9 mouse cellular contexts compared by ENCODE assay signal in genomic region chr2:79367451-79368450, GRCm38 (mm10).
A peak's percentile ranks its signal among the peaks of the same experiment; 100 is the strongest.
DNase-seq lines count a peak whose midpoint lies in the region; ATAC-seq and TF ChIP-seq lines count a peak whose summit lies in the region.
"Had no signal": no experiment of that assay in that cellular context is flagged by ENCODE, and none has a peak within 500 bp of the region (broad histone marks: within the 10 kb centered on the region; RNA-seq: fewer than 3 reads in every experiment).

No protein-coding gene starts in this region.

- no peak overlapping the region for H3K27ac ChIP-seq in gastrocnemius, adult 2 months
- H3K27ac ChIP-seq in thymus, adult 2 months (ENCODE audit: control insufficient read depth, insufficient read depth, low read length), result no peak overlapping the region
- H3K27ac ChIP-seq in forebrain, embryonic 15.5 days (replicated peaks), result no peak overlapping the region
- no peak overlapping the region for H3K27ac ChIP-seq in stomach, postnatal 0 days (replicated peaks)

- intact Hi-C loops in gastrocnemius, adult 2 months (cut with DNase I), result no loop called here
- intact Hi-C loops in gastrocnemius, postnatal 36 days (cut with DNase I), result no loop called here

- peak; percentile 66; the same call in 1 of the 2 replicates for ATAC-seq in forebrain, embryonic 15.5 days (replicated peaks)
- no peak for ATAC-seq in stomach, postnatal 0 days (ENCODE audit: low FRiP score, low TSS enrichment)

- H3K36me3 ChIP-seq in thymus, adult 2 months (ENCODE audit: control insufficient read depth, insufficient read depth, low read length), result no peaks in the 10 kb centered on the region
- H3K36me3 ChIP-seq in forebrain, embryonic 15.5 days, result no peaks in the 10 kb centered on the region
- no peaks in the 10 kb centered on the region for H3K36me3 ChIP-seq in stomach, postnatal 0 days (ENCODE audit: control insufficient read depth, insufficient read depth, low read length)

- H3K4me2 ChIP-seq in forebrain, embryonic 15.5 days (replicated peaks), result no peak overlapping the region
- H3K4me2 ChIP-seq in stomach, postnatal 0 days (replicated peaks; ENCODE audit: low read depth), result no peak overlapping the region

- H3K4me1 ChIP-seq in thymus, adult 2 months (replicated peaks; ENCODE audit: control insufficient read depth, insufficient read depth, low read length), result peaks cover 7% of the 10 kb centered on the region
- H3K4me1 ChIP-seq in forebrain, embryonic 15.5 days, result no peaks in the 10 kb centered on the region
- H3K4me1 ChIP-seq in stomach, postnatal 0 days (replicated peaks; ENCODE audit: control insufficient read depth, insufficient read depth), result no peaks in the 10 kb centered on the region

- H3K4me3 ChIP-seq in gastrocnemius, adult 2 months, result no peak overlapping the region
- H3K4me3 ChIP-seq in thymus, adult 2 months (ENCODE audit: control insufficient read depth, insufficient read depth, low read length), result no peak overlapping the region
- H3K4me3 ChIP-seq in forebrain, embryonic 15.5 days, result no peak overlapping the region
- no peak overlapping the region for H3K4me3 ChIP-seq in stomach, postnatal 0 days (ENCODE audit: low read depth, low read length)

- TF ChIP-seq CTCF in gastrocnemius, adult 2 months (IDR thresholded peaks at IDR 0.05), result peak; percentile 36
- TF ChIP-seq CTCF in thymus, adult 2 months (IDR thresholded peaks at IDR 0.05; ENCODE audit: borderline replicate concordance, control insufficient read depth, extremely low read depth, insufficient read depth, low read length, poor library complexity), result no peak
- TF ChIP-seq CTCF in stomach, postnatal 0 days (IDR thresholded peaks at IDR 0.05; ENCODE audit: low read depth), result peak; percentile 54

- WGBS in thymus, adult 2 months, result 79% methylated on average over 18 of the region's 18 CpGs
- WGBS in forebrain, embryonic 15.5 days, result 65% methylated on average over 18 of the region's 18 CpGs
- 75% methylated on average over 18 of the region's 18 CpGs for WGBS in stomach, postnatal 0 days

- no peaks in the 10 kb centered on the region for H3K9me3 ChIP-seq in forebrain, embryonic 15.5 days
- H3K9me3 ChIP-seq in stomach, postnatal 0 days (ENCODE audit: control insufficient read depth, low read length), result no peaks in the 10 kb centered on the region

- no peak for TF ChIP-seq EP300 in stomach, postnatal 0 days (optimal IDR thresholded peaks at IDR 0.05)

- no peak for DNase-seq in gastrocnemius, adult 2 months
- no peak for DNase-seq in gastrocnemius, adult 8-10 months (ENCODE audit: low spot score in 2 of 2)
- DNase-seq in thymus, adult 2 months, result peak; percentile 12
- no peak for DNase-seq in thymus, postnatal 10 days (ENCODE audit: low spot score in 2 of 2)
- no peak for DNase-seq in stomach, postnatal 0 days (ENCODE audit: low spot score)
- DNase-seq in gastrocnemius, postnatal 36 days, result no peak
- no peak for DNase-seq in c-Kit-positive CD71-positive TER-119-positive erythroid progenitor cells, embryonic 14.5 days (ENCODE audit: low spot score)
- DNase-seq: right cerebral cortex, postnatal 14 days had no signal

- H3K9ac ChIP-seq in forebrain, embryonic 15.5 days (replicated peaks), result no peak overlapping the region
- H3K9ac ChIP-seq in stomach, postnatal 0 days (ENCODE audit: low read length), result no peak overlapping the region

- TF ChIP-seq POLR2A in thymus, adult 2 months (IDR thresholded peaks at IDR 0.05; ENCODE audit: control insufficient read depth, extremely low read depth, insufficient read depth, low read length, poor library complexity), result no peak

- no peaks in the 10 kb centered on the region for H3K27me3 ChIP-seq in thymus, adult 2 months (ENCODE audit: control insufficient read depth, insufficient read depth, low read length)
- no peaks in the 10 kb centered on the region for H3K27me3 ChIP-seq in forebrain, embryonic 15.5 days
- H3K27me3 ChIP-seq in stomach, postnatal 0 days (ENCODE audit: control insufficient read depth, insufficient read depth, low read length), result no peaks in the 10 kb centered on the region
